Mouse (Mus musculus): ENCODE data around the gene Aig1. TPM values are rescaled to one million over a fixed set of nuclear protein-coding genes. Genes with fewer than 3 reads are reported as not detected.

Aig1 gene
- total RNA-seq, 2 experiments from 2014 or later, result 2.0 to 5.4 TPM

- no peak for ATAC-seq (replicated peaks; ENCODE audit: low FRiP score, poor library complexity, severe bottlenecking)
Observed at GRCm38 (mm10) chr10:13855111-13855510, 13.7 kb downstream of the Aig1 start.

GRCm38 (mm10) chr10:13850071-13850470, 18.7 kb downstream of the Aig1 start:
- ATAC-seq (replicated peaks; ENCODE audit: low FRiP score, poor library complexity, severe bottlenecking), result no peak

DNA sequence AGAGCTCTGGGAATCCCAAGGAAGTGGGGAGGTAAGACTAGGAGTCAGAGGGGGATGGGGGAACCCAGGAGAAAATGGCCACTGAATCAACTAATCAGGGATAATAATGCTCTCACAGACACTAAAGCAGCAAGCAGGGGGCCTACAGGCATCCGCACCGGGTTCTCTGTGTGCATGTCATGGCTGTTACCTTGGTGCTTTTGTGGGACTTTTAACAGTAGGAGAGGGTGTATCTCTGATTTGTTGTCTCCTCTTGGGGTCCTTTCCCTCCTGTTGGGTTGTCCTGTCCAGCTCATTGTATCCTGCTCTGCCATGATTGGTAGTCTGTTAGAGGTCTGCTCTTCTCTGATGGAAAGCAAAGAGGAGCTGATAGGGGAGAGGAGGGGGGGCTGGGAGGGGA, 19.6 kb downstream of the Aig1 start:
- ATAC-seq (replicated peaks; ENCODE audit: low FRiP score, poor library complexity, severe bottlenecking), result no peak

DNA sequence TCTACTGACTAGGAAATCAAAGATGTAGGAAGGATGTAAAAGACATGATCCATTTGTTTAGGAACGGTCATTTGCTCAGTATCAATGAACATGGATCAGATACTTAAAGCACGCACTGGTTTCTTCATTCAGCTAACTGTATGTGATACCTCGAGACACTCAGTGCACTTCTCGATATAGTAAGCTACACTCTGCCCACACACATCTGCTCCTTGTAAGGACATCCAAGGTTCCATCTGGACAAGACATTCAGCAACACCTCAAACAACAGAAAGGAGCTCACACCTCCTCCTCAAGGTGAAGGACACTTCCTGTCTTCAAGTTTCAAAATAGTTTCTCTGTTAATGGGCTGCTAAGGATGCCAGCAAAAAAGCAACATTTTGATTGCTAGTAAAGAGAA, 23.9 kb downstream of the Aig1 start:
- ATAC-seq (replicated peaks; ENCODE audit: low FRiP score, poor library complexity, severe bottlenecking), result no peak

GRCm38 (mm10) chr10:13843746-13844145, 25.0 kb downstream of the Aig1 start:
- ATAC-seq (replicated peaks; ENCODE audit: low FRiP score, poor library complexity, severe bottlenecking), result no peak

DNA sequence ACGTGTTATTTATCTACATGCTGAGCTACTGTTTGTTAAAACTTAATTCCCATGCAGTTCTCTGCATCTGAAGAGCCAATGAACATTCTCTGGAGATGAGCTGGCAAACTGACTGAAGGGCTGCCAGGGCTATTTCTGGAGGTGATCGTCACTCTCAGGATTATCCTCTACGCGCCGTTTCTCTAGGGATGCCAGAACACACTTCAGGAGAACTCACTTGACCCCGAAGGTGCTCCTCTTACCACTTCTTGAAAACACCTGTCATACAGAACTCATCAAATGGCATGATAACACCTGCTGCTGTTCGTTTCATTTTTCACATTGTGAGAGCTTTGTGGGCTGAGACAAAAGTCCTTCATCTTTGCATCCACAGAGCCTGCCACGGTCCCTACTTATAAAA, 25.9 kb downstream of the Aig1 start:
- no peak for ATAC-seq (replicated peaks; ENCODE audit: low FRiP score, poor library complexity, severe bottlenecking)

DNA sequence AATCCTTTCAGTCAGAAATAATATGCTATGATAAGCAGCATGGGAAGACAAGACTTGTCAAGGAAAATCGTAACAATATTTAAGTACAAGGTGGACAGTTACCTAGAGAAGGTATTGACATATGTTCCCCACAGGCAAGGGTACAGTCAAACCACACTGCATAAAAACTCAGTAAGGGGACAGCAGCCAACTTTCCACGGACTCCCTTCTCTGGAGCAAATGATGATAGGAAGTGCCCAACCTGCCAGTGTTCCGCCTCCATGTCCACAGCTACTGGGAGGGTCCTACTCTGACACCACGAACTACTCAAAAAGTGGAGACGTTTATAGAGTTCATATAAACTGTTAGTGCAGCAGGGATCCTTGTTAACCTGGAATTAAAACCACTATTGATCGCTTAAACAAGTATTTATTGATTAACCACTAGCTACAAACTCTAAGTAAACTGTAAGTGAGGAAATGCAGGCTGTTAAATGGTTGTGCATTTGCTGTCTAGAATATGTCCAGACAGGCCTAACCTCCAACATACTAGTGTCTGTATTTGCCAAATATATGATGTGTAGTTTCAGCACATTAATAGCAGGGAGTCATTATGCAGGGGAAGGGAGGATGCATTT, 30.2 kb downstream of the Aig1 start:
- no peak for ATAC-seq (replicated peaks; ENCODE audit: low FRiP score, poor library complexity, severe bottlenecking)

DNA sequence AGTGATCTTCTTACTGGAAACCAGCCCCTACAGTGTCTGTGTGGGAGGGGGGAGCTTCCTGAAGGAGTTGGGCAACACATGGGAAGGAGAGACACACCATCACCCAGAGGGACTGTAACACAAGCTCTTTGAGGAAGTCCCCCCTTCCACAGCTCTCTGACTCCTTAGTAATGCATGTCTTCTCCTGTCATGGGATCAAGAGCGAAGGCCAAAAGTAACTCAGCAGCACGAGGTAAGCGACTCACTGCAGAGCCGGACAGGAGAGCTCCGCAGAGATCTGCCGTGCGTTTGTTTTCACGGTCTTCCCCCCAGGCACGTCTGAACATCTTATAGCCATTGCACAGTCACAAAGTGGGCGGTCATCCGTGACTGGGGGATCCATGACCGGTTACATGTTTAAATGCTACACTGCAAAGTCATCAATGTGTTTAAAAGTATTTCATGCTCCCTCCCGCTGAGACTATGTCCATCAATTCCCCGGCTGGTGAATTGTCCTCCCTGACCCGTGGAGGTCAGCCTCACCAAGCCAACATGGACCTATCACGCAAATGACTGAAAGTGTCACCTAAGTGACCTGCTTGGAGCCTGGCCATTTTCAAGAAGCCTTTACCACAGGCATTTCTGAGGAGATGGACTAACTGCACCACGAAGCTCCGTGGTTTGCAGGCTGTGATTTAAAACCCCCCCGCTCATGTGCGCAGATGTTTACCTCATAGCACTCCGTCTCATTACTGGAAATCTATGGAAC, 30.9 kb downstream of the Aig1 start:
- no peak for ATAC-seq (replicated peaks; ENCODE audit: low FRiP score, poor library complexity, severe bottlenecking)

- no peak for ATAC-seq (replicated peaks; ENCODE audit: low FRiP score, poor library complexity, severe bottlenecking)
Observed at GRCm38 (mm10) chr10:13836956-13837355, 31.8 kb downstream of the Aig1 start.

GRCm38 (mm10) chr10:13835737-13836475, 32.9 kb downstream of the Aig1 start:
- no peak for ATAC-seq (replicated peaks; ENCODE audit: low FRiP score, poor library complexity, severe bottlenecking)

- no peak for ATAC-seq (replicated peaks; ENCODE audit: low FRiP score, poor library complexity, severe bottlenecking)
Observed at GRCm38 (mm10) chr10:13834056-13834455, 34.7 kb downstream of the Aig1 start.

DNA sequence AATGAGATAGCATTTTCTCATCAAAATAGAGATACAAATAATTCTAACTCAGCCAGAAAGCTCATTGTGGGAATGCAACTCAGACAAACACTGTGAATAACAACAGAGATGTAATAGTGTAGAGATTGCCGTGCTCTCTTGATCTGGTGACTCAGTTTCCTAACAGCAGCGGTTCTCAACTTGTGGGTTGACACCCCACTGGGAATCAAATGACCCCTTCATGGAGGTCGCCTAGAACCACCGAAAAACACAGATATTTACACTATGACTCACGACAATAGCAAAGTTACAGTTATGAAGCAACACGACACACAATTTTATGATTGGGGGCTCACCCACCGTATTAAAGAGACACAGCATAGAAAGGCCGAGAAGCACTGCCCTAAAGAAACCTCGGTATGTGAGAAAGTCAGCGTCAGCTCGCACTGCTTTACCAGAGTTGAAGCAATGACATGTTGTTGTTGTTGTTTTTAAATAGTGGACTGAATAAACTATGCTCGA, 35.7 kb downstream of the Aig1 start:
- no peak for ATAC-seq (replicated peaks; ENCODE audit: low FRiP score, poor library complexity, severe bottlenecking)

GRCm38 (mm10) chr10:13832546-13833033, 36.2 kb downstream of the Aig1 start:
- ATAC-seq (replicated peaks; ENCODE audit: low FRiP score, poor library complexity, severe bottlenecking), result no peak

DNA sequence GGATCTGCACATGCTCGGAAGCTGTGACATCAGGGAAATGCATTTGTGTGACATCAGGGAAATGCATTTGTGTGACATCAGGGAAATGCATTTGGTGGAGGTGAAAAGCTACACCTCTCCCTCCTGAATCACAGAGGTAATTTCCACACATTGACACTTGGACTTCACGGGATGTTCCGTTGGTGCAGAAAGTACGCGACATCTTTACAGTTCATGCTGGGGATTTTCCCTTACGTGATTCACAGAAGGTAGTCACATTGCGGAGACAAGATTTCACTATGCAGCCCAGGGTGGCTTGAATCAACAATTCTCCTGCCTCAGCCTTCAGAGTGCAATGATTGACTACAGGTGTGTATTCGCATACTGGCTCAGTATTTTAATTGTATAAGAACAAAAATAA, 41.6 kb downstream of the Aig1 start:
- ATAC-seq (replicated peaks; ENCODE audit: low FRiP score, poor library complexity, severe bottlenecking), result no peak

DNA sequence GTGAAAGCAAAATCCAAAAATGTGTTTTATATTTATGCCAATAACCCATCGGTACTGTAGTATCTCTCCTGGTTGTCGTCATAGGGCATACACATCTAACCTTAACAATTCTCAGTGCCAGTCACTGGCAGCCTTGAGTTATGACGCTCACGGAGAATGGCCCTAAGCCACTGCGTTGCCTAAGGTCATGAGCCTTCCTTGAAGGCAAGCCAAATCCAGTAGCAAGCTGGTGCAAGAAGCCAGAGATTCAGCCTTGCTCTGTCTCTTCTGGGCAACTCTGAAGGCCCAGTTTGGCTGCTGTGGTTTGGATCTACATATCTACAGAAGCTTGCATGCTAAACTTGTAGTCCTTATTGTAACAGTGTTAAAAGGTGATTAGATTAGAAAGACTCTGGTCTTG, 55.2 kb downstream of the Aig1 start:
- no peak for ATAC-seq (replicated peaks; ENCODE audit: low FRiP score, poor library complexity, severe bottlenecking)

GRCm38 (mm10) chr10:13808291-13808690, 60.5 kb downstream of the Aig1 start:
- ATAC-seq (replicated peaks; ENCODE audit: low FRiP score, poor library complexity, severe bottlenecking), result no peak

GRCm38 (mm10) chr10:13806806-13807205, 62.0 kb downstream of the Aig1 start:
- ATAC-seq (replicated peaks; ENCODE audit: low FRiP score, poor library complexity, severe bottlenecking), result no peak

DNA sequence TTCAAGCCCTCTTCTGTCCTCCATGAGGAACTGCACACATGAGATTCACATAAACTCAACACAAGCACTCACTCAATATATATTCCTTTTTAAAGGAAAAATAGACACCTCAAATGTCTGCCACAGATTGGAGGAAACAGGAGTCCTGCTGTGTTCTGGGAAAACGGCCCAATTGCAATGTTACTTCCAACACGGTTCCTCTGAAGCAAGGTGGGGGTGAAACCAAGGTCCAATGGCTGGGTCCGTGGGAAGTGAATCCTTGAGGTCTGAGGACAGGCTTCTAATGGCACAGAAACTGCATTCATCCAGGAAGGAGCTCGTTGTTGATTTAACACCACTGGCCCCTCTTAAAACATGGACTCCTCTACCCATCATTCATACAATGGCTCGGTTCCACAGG, 67.5 kb downstream of the Aig1 start:
- ATAC-seq (replicated peaks; ENCODE audit: low FRiP score, poor library complexity, severe bottlenecking), result no peak

DNA sequence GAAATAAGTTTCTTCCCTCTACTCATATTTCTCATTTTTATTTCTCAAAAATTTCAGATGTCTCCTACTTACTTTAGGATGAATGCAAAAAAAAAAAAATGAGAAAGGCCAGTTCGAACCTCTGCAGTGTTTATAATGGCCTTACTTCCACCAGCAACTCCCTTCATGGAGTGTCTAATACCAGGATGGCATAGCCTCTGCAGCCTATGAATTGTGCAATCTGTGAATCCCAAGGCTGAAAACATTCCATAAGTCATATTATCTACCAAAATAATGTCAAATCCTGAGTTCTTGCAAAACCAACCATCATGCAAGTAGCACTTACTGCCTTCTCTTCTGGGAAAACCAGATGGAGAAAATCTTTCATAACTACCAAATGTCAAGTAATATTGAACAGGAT, 75.3 kb downstream of the Aig1 start:
- no peak for ATAC-seq (replicated peaks; ENCODE audit: low FRiP score, poor library complexity, severe bottlenecking)

DNA sequence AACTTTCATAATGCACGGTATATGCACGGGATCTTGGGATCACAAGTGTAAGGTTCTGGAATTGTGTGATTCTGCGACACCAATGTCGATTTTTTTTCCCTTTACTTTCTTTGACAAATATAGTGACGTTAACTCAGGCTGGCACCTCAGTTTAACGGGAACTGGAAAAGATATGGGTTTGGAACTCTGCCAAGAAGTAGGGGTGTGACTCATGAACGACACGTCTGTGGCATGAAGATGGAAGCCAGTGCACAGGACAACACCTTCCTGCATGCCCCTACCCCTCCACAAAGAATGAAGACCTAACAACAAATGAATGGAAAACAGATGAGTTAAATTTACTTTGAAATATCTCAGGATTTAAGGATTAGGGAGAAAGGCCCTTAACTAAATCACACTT, 76.0 kb downstream of the Aig1 start:
- no peak for ATAC-seq (replicated peaks; ENCODE audit: low FRiP score, poor library complexity, severe bottlenecking)

DNA sequence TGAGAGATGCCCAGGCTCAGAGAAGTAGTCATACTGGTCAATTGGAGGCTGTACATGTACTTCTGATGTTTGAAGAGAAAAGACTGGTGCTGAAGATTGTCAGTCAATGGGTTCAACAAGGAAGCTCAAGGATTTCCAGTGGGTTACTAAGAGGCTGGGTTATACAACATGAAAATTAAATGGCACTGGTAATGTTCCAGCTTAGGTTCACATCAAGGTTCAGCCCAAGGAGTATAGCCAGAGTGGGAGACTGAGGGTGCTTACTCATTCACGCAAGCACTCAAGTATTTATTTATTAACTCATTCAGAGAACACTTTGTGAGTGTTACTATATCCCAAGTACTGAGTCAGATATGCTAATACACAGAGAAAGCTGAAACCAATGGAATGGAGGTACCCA, 79.2 kb downstream of the Aig1 start:
- no peak for ATAC-seq (replicated peaks; ENCODE audit: low FRiP score, poor library complexity, severe bottlenecking)
